Mouse (Mus musculus) cerebellum, adult 2 months (tissue): Measurements from ENCODE around the gene Tcf7l2. TPM values are rescaled to one million over a fixed set of nuclear protein-coding genes. Genes with fewer than 3 reads are reported as not detected.

ENCODE experiments used
- DNase-seq, 2 experiments: peaks; one replicate each; pipeline ENCODE4 v3.0.0; 2021
- H3K27ac ChIP-seq: fragments of 200-500 bp; 2 replicates; pipeline ENCODE4 v1.5.1; 2012; ENCODE audit warnings: low read length, control low read depth, inconsistent platforms; ENCODE audit not compliant: insufficient read depth
- H3K27me3 ChIP-seq: fragments of 200-500 bp; 2 replicates; pipeline ENCODE4 v1.6.1; 2012; ENCODE audit warnings: inconsistent platforms, mild to moderate bottlenecking, low read length, moderate library complexity; ENCODE audit not compliant: control insufficient read depth, insufficient read depth
- H3K4me1 ChIP-seq: fragments of 200-500 bp; 2 replicates; pipeline ENCODE4 v1.6.1; 2011; ENCODE audit warnings: low read length; ENCODE audit not compliant: control insufficient read depth, insufficient read depth
- H3K4me3 ChIP-seq: fragments of 200-500 bp; replicated peaks from 2 replicates; pipeline ENCODE3; 2011; ENCODE audit warnings: mild to moderate bottlenecking, low read depth, low read length, control low read depth; ENCODE audit not compliant: insufficient read depth
- CTCF ChIP-seq: fragments of 200-500 bp; IDR thresholded peaks from 2 replicates; pipeline ENCODE4 v1.5.1; 2011; ENCODE audit warnings: low read depth, mild to moderate bottlenecking, control low read depth, low read length, moderate library complexity, borderline replicate concordance; ENCODE audit not compliant: insufficient read depth
- POLR2A ChIP-seq: fragments of 200-500 bp; IDR thresholded peaks from 2 replicates; pipeline ENCODE4 v1.6.1; 2011; ENCODE audit warnings: low read length, control low read depth, borderline replicate concordance; ENCODE audit not compliant: insufficient read depth
- WGBS: fragments of 180-500 bp; shearing (Covaris S2); methylation state at CpG from one replicate; pipeline ENCODE4 v1.1.7; 2018; 5-methylcytosine and 5-hydroxymethylcytosine counted together
- polyA plus RNA-seq: library from polyadenylated mRNA; depleted of rRNA; stranded (reverse); fragments of >200 nt; gene quantifications from 2 replicates; pipeline ENCODE4 v1.2.3, GENCODE M21; 2012

Gene Tcf7l2
- polyA plus RNA-seq, 1 experiment: 23.3 TPM

- Histone ChIP-seq H3K4me1 (no peaks in the 10 kb centered on the region), H3K27me3 (no peaks in the 10 kb centered on the region), H3K27ac (no peak overlapping the region), H3K4me3 (no peak overlapping the region)
- no peak for DNase-seq
- 69% methylated on average over 20 of the region's 20 CpGs for WGBS
- TF ChIP-seq POLR2A: no peak
- TF ChIP-seq CTCF: no peak
These were observed 173.1 kb downstream of the Tcf7l2 start for GRCm38 (mm10) chr19:55914614-55915211.

DNA sequence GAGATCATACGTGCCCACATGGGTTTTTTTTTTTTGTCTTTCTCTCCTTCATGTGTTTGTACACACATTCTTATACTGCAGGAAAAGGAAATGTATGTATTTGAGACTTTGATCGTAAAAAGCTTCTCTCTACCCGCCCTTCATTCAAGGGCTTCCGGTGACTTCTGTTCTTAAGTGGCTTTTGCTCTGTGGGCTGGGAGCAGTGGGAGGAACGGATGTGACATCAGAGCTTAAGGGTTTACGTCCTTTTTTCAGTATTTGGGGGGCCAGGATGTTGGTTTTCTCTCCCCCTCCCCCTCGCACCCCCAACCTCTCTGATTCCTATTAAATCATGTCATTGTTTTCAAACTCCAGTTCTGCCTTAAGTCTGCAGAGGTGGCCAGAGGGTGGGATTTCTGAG is 173.9 kb downstream of the Tcf7l2 start:
- H3K4me3 ChIP-seq: no peak overlapping the region
- H3K4me1 ChIP-seq: no peaks in the 10 kb centered on the region
- no peaks in the 10 kb centered on the region for H3K27me3 ChIP-seq
- TF ChIP-seq POLR2A: no peak
- TF ChIP-seq CTCF: no peak
- WGBS: 95% methylated on average over 7 of the region's 7 CpGs
- no peak overlapping the region for H3K27ac ChIP-seq
- DNase-seq: no peak

- H3K27me3 ChIP-seq: no peaks in the 10 kb centered on the region
- no peak for TF ChIP-seq POLR2A
- no peak for TF ChIP-seq CTCF
- WGBS: 97% methylated on average over 3 of the region's 3 CpGs
- no peak overlapping the region for H3K4me3 ChIP-seq
- no peaks in the 10 kb centered on the region for H3K4me1 ChIP-seq
- no peak overlapping the region for H3K27ac ChIP-seq
- DNase-seq: no peak
These were observed 174.6 kb downstream of the Tcf7l2 start for GRCm38 (mm10) chr19:55916211-55916610.

DNA sequence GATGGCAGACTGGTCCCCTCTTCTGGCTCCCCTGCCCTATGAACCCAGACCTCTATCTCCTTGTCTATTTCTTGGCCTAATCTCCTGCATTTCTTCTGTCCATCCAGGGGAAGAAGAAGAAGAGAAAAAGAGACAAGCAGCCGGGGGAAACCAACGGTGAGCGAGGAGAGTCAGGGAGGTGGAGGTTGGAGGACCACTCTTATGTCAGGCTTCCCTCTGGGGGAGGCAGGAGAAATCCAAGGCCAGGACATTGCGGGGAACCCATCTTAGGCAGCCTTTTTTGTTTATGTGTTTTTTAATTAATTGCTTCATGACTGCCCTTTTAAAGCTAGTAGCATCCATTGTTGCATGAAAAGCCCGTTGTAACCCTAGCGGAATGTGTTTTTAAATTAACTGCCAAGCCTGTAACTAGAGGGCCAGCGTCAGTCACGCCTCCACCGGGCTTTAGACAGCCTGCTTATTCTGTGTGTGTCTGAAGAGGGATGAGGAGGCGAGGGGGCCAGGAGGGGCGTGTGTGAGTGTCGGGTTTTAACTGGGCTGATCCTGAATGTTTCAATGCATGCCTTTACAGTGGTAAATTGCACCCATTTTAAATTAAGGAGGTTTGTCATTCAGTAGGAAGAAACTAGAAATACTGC is 182.3 kb downstream of the Tcf7l2 start:
- Histone ChIP-seq H3K4me1 (no peaks in the 10 kb centered on the region), H3K27me3 (no peaks in the 10 kb centered on the region), H3K27ac (no peak overlapping the region), H3K4me3 (no peak overlapping the region)
- TF ChIP-seq CTCF (no peak), POLR2A (no peak)
- no peak for DNase-seq
- 45% methylated on average over 12 of the region's 12 CpGs for WGBS

DNA sequence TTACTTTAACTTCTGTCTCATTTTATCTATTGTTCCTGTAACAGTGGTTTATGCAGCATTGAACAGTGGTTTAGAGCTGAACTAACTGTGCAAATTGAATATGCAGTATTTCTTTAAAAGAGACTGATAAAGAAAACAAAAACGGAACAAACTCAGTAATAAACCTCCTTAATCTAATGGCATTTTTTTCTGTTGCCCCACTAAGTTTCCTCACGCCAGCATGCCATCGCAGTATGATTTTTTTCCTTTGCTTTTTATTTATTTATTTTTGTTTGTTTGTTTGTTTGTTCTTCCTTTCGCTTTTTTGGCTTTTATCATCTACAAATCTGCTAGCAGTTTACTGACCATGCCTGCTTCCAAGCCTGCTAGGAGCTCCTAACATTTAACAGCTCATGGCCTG is 183.2 kb downstream of the Tcf7l2 start:
- 97% methylated on average over 4 of the region's 4 CpGs for WGBS
- no peak for TF ChIP-seq POLR2A
- no peak for TF ChIP-seq CTCF
- Histone ChIP-seq H3K4me3 (no peak overlapping the region), H3K27ac (no peak overlapping the region), H3K4me1 (no peaks in the 10 kb centered on the region), H3K27me3 (no peaks in the 10 kb centered on the region)
- DNase-seq: no peak

- 83% methylated on average over 7 of the region's 7 CpGs for WGBS
- no peaks in the 10 kb centered on the region for H3K4me1 ChIP-seq
- no peaks in the 10 kb centered on the region for H3K27me3 ChIP-seq
- no peak overlapping the region for H3K4me3 ChIP-seq
- DNase-seq: no peak
- no peak for TF ChIP-seq POLR2A
- H3K27ac ChIP-seq: no peak overlapping the region
These were observed 183.8 kb downstream of the Tcf7l2 start for GRCm38 (mm10) chr19:55925425-55925803.

DNA sequence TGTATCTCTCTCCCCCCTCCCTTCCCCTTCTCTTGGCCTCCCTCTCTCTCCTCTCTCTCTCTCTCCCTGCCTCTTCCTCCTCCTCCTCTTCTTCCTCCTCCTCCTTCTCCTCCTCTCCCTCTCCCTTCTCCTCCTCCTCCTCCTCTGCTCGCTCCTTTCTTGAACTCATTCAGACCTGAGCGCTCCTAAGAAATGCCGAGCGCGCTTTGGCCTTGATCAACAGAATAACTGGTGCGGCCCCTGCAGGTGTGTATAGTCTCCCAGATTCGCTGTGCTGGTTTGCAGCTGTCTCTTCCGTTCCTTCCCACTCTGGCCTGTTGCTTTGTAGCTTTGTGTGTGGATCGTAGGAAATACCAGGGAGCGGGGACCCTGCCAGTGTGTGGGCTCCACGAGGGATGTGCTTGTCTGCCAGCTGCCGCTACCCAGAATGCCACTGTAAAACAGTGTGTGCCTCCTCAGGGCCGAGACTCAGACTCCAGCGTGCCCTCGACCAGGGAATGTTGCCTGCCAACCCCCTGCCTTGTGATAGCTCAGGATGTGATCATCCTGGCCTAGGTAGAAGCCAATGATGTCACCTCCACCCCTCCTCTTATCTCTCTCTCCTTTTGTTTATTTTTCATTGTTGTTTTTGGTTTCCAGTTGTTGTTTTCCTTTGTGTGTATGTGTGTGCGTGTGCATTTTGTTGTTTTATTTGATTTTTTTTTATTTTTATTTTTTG is 184.3 kb downstream of the Tcf7l2 start:
- no peaks in the 10 kb centered on the region for H3K27me3 ChIP-seq
- WGBS: 39% methylated on average over 16 of the region's 16 CpGs
- no peak overlapping the region for H3K27ac ChIP-seq
- H3K4me3 ChIP-seq: no peak overlapping the region
- H3K4me1 ChIP-seq: no peaks in the 10 kb centered on the region
- TF ChIP-seq POLR2A: no peak
- TF ChIP-seq CTCF: no peak
- no peak for DNase-seq
